Mouse (Mus musculus) CH12.LX (cell line): Measurements from ENCODE around the gene Eno4. TPM values are rescaled to one million over a fixed set of nuclear protein-coding genes. Genes with fewer than 3 reads are reported as not detected.

Experiments used
- DNase-seq: peaks from one replicate; pipeline ENCODE4 v3.0.0-alpha.2; 2013; ENCODE audit errors: extremely low read depth
- H3K27ac ChIP-seq: 2 replicates; pipeline ENCODE4 v1.5.1; 2012; ENCODE audit warnings: low read depth, mild to moderate bottlenecking, control low read depth, moderate library complexity; ENCODE audit not compliant: insufficient read depth
- H3K27me3 ChIP-seq: replicated peaks from 2 replicates; pipeline ENCODE3; 2012; ENCODE audit warnings: inconsistent platforms
- H3K36me3 ChIP-seq, 2 experiments: replicated peaks in 1 of 2; 2 replicates each; pipeline versions ENCODE3 to v1.6.1; 2012; ENCODE audit warnings: inconsistent platforms in 1 of 2, low read length in 1 of 2, mild to moderate bottlenecking in 1 of 2, mixed read lengths in 1 of 2, moderate library complexity in 1 of 2; ENCODE audit not compliant: control insufficient read depth in 1 of 2, insufficient read depth in 1 of 2
- H3K4me1 ChIP-seq, 2 experiments: 2 replicates each; pipeline ENCODE4 v1.6.1; 2012; ENCODE audit warnings: inconsistent platforms in 1 of 2, moderate library complexity in 1 of 2; ENCODE audit not compliant: insufficient read depth in 2 of 2, control insufficient read depth in 1 of 2
- H3K4me2 ChIP-seq: 2 replicates; pipeline ENCODE4 v1.6.1; 2012; ENCODE audit warnings: low read depth, mild to moderate bottlenecking, control low read depth; ENCODE audit not compliant: poor library complexity, insufficient read depth, severe bottlenecking
- H3K4me3 ChIP-seq, 3 experiments: fragments of 150-350 bp in 1 of 3; sonication (generic) in 1 of 3; replicated peaks in 1 of 3; 2 replicates each; pipeline versions ENCODE3 to v1.5.1; 2011 to 2012; ENCODE audit warnings: low read depth in 2 of 3, low read length in 2 of 3, mild to moderate bottlenecking in 2 of 3, moderate library complexity in 2 of 3, control low read depth in 1 of 3, improper control_type of control experiment in 1 of 3, inconsistent platforms in 1 of 3, mixed read lengths in 1 of 3; ENCODE audit not compliant: poor library complexity in 1 of 3
- H3K79me2 ChIP-seq: replicated peaks from 2 replicates; pipeline ENCODE4 v1.6.1; 2012; ENCODE audit warnings: mild to moderate bottlenecking, moderate library complexity; ENCODE audit not compliant: control insufficient read depth, poor library complexity, insufficient read depth, severe bottlenecking; ENCODE audit errors: extremely low read depth
- H3K9ac ChIP-seq: 2 replicates; pipeline ENCODE4 v1.6.1; 2012; ENCODE audit warnings: low read depth, mild to moderate bottlenecking, control low read depth, moderate library complexity; ENCODE audit not compliant: insufficient read depth
- H3K9me3 ChIP-seq: replicated peaks from 2 replicates; pipeline ENCODE3; 2012; ENCODE audit warnings: low read length, inconsistent platforms, mixed read lengths
- BHLHE40 ChIP-seq: IDR thresholded peaks from 2 replicates; pipeline ENCODE4 v1.6.1; 2011; ENCODE audit warnings: mild to moderate bottlenecking, low read depth, low read length, improper control_type of control experiment
- CHD2 ChIP-seq: IDR thresholded peaks from 2 replicates; pipeline ENCODE4 v1.6.1; 2011; ENCODE audit warnings: low read length, improper control_type of control experiment
- E2F4 ChIP-seq: IDR thresholded peaks from 2 replicates; pipeline ENCODE4 v1.6.1; 2011; ENCODE audit warnings: low read depth, low read length, improper control_type of control experiment; ENCODE audit not compliant: insufficient replicate concordance
- ELF1 ChIP-seq: IDR thresholded peaks from 2 replicates; pipeline ENCODE4 v1.6.1; 2014; ENCODE audit warnings: low read depth, mild to moderate bottlenecking, inconsistent platforms, low read length, improper control_type of control experiment
- ETS1 ChIP-seq: conservative IDR thresholded peaks from 2 replicates; pipeline ENCODE4 v1.6.1; 2012; ENCODE audit warnings: low read depth, mild to moderate bottlenecking, inconsistent platforms, low read length, improper control_type of control experiment, moderate library complexity
- GABPA ChIP-seq: IDR thresholded peaks from 2 replicates; pipeline ENCODE4 v1.6.1; 2012; ENCODE audit warnings: low read depth, low read length, improper control_type of control experiment, inconsistent platforms; ENCODE audit not compliant: insufficient replicate concordance
- IRF4 ChIP-seq: IDR thresholded peaks from 2 replicates; pipeline ENCODE4 v1.6.1; 2014; ENCODE audit warnings: low read depth, mild to moderate bottlenecking, inconsistent platforms, low read length, improper control_type of control experiment
- KAT2A ChIP-seq: IDR thresholded peaks from 2 replicates; pipeline ENCODE4 v1.6.1; 2012; ENCODE audit warnings: low read length, improper control_type of control experiment, inconsistent platforms; ENCODE audit not compliant: insufficient replicate concordance
- MAFK ChIP-seq: IDR thresholded peaks from 2 replicates; pipeline ENCODE4 v1.6.1; 2011; ENCODE audit warnings: low read length, improper control_type of control experiment; ENCODE audit not compliant: insufficient replicate concordance
- MAX ChIP-seq: IDR thresholded peaks from 2 replicates; pipeline ENCODE4 v1.6.1; 2011; ENCODE audit warnings: low read length, improper control_type of control experiment
- MAZ ChIP-seq: IDR thresholded peaks from 2 replicates; pipeline ENCODE4 v1.6.1; 2012; ENCODE audit warnings: low read depth, mild to moderate bottlenecking, inconsistent platforms, low read length, improper control_type of control experiment, moderate library complexity
- MYC ChIP-seq: IDR thresholded peaks from 2 replicates; pipeline ENCODE4 v1.6.1; 2011; ENCODE audit warnings: low read depth, mild to moderate bottlenecking, improper control_type of control experiment, low read length
- NELFE ChIP-seq: IDR thresholded peaks from 2 replicates; pipeline ENCODE4 v1.6.1; 2011; ENCODE audit warnings: low read depth, low read length, improper control_type of control experiment
- NRF1 ChIP-seq: IDR thresholded peaks from 2 replicates; pipeline ENCODE4 v1.6.1; 2014; ENCODE audit warnings: low read depth, mild to moderate bottlenecking, inconsistent platforms, low read length, improper control_type of control experiment, moderate library complexity
- PAX5 ChIP-seq: IDR thresholded peaks from 2 replicates; pipeline ENCODE4 v1.6.1; 2012; ENCODE audit warnings: low read length, inconsistent platforms, mixed read lengths
- POLR2A ChIP-seq: IDR thresholded peaks from 2 replicates; pipeline ENCODE4 v1.6.1; 2011; ENCODE audit warnings: low read depth, mild to moderate bottlenecking, improper control_type of control experiment, low read length
- RAD21 ChIP-seq: IDR thresholded peaks from 2 replicates; pipeline ENCODE4 v1.6.1; 2011; ENCODE audit warnings: low read depth, mild to moderate bottlenecking, low read length, improper control_type of control experiment, moderate library complexity
- SIN3A ChIP-seq: IDR thresholded peaks from 2 replicates; pipeline ENCODE4 v1.6.1; 2012; ENCODE audit warnings: low read length, improper control_type of control experiment, inconsistent platforms
- SMC3 ChIP-seq: IDR thresholded peaks from 2 replicates; pipeline ENCODE4 v1.6.1; 2011; ENCODE audit warnings: low read depth, low read length, improper control_type of control experiment
- TBP ChIP-seq: conservative IDR thresholded peaks from 2 replicates; pipeline ENCODE4 v1.6.1; 2011; ENCODE audit warnings: low read depth, low read length, improper control_type of control experiment
- USF1 ChIP-seq: IDR thresholded peaks from 2 replicates; pipeline ENCODE4 v1.6.1; 2014; ENCODE audit warnings: low read depth, mild to moderate bottlenecking, inconsistent platforms, low read length, improper control_type of control experiment
- ZKSCAN1 ChIP-seq: IDR thresholded peaks from 2 replicates; pipeline ENCODE4 v1.6.1; 2012; ENCODE audit warnings: low read depth, inconsistent platforms, low read length, improper control_type of control experiment, borderline replicate concordance
- ZMIZ1 ChIP-seq: IDR thresholded peaks from 2 replicates; pipeline ENCODE4 v1.6.1; 2012; ENCODE audit warnings: low read depth, mild to moderate bottlenecking, inconsistent platforms, low read length, improper control_type of control experiment
- dilution Hi-C: fragments of 300-500 bp; cut with MboI; formaldehyde crosslinking; loops from 2 replicates; pipeline ENCODE4 v1.14.3; 2020; ENCODE audit warnings: low sequenced_read_pairs; ENCODE audit not compliant: extremely low pct_unique_long_range_greater_than_20kb, extremely low pct_ligation_motif_present
- in situ Hi-C: fragments of 300-500 bp; cut with MboI; formaldehyde crosslinking; loops from 3 replicates; pipeline ENCODE4 v1.14.3; 2019; ENCODE audit warnings: low sequenced_read_pairs, low pct_ligation_motif_present, low pct_unique_long_range_greater_than_20kb, mixed read lengths
- polyA plus RNA-seq: library from polyadenylated mRNA; unstranded; fragments of >175 nt; gene quantifications from 2 replicates; pipeline ENCODE4 v1.2.1, GENCODE M21; 2012; ENCODE audit warnings: low read depth; ENCODE audit not compliant: insufficient read length
- total RNA-seq, 2 experiments: library from RNA; depleted of rRNA; stranded (reverse); fragments of 300-350 nt in 1 of 2; fragments of >200 nt in 1 of 2; gene quantifications; 2 replicates each; pipeline ENCODE4 v1.2.3; 2012 to 2014

Eno4 gene
- total and polyA plus RNA-seq, 3 experiments: 0.25 to 1.6 (median 1.2) TPM

DNA sequence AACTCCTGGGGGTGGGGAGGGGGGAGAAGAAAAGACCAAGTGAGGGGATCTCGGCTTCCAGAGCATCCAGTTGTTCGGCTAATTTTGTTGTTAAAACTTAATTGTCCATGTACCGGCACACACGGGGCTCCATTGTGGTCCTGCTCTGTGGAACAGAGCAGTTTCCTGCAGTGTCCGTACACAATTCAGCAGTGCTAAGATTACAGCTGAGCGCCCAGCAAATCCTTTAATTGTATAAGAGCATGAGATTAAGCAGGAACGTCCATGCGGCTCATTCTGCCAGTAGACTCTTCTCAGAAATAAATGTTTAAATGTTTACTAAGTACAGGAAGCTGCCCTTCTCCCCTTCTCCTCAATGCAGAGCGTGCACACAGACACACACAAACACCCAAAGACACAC lies 38.3 kb downstream of the Eno4 start:
- Histone ChIP-seq H3K4me1 (peaks cover 11 to 51% of the 10 kb centered on the region in 2 experiments), H3K9me3 (no peaks in the 10 kb centered on the region), H3K4me2 (no peak overlapping the region), H3K4me3 (no peak overlapping the region), H3K9ac (no peak overlapping the region), H3K79me2 (no peaks in the 10 kb centered on the region), H3K36me3 (peaks cover 3 to 39% of the 10 kb centered on the region in 2 experiments), H3K27me3 (no peaks in the 10 kb centered on the region), H3K27ac (no peak overlapping the region)
- dilution Hi-C loops: no loop called here
- TF ChIP-seq SIN3A: no peak
- no peak for TF ChIP-seq ZMIZ1
- TF ChIP-seq IRF4: no peak
- TF ChIP-seq SMC3: no peak
- no peak for TF ChIP-seq TBP
- no peak for TF ChIP-seq USF1
- no peak for TF ChIP-seq MAZ
- no peak for TF ChIP-seq RAD21
- TF ChIP-seq PAX5: no peak
- TF ChIP-seq MAFK: no peak
- no peak for TF ChIP-seq KAT2A
- TF ChIP-seq MAX: no peak
- no peak for TF ChIP-seq ZKSCAN1
- TF ChIP-seq MYC: no peak
- TF ChIP-seq NRF1: no peak
- TF ChIP-seq BHLHE40: no peak
- no peak for TF ChIP-seq POLR2A
- no peak for TF ChIP-seq NELFE
- TF ChIP-seq ETS1: no peak
- in situ Hi-C loops: no loop called here
- DNase-seq: no peak

DNA sequence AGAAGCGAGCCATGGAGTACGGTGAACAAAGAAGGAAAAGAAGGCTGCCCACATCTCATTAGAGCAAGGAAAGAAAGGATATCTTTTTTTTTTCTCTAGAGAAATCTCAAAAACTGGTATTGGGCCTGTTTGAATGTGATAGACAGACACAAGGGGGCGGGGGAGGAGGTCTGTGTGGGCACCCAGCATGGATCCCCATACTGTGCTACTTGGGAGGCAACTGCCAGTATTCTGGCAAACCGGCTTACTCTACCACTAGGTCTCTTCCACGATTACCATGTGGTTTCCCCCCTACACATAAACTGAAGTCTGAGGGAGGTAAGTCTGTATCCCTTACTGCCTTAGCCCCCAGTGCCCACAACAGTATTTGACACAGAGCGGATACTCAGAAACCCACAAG lies 59.6 kb downstream of the Eno4 start:
- Histone ChIP-seq H3K4me2 (no peak overlapping the region), H3K27ac (no peak overlapping the region), H3K79me2 (no peaks in the 10 kb centered on the region), H3K36me3 (peaks cover 13 to 70% of the 10 kb centered on the region in 2 experiments), H3K4me1 (peaks cover 0 to 8% of the 10 kb centered on the region in 2 experiments; a peak in 2 of 4 replicates), H3K4me3 (no peak overlapping the region), H3K9me3 (no peaks in the 10 kb centered on the region), H3K9ac (no peak overlapping the region), H3K27me3 (no peaks in the 10 kb centered on the region)
- DNase-seq: no peak
- dilution Hi-C loops: no loop called here
- in situ Hi-C loops: no loop called here
- no peak for TF ChIP-seq ELF1
- no peak for TF ChIP-seq GABPA
- TF ChIP-seq MYC: no peak
- TF ChIP-seq MAFK: no peak
- no peak for TF ChIP-seq USF1
- no peak for TF ChIP-seq CHD2
- no peak for TF ChIP-seq BHLHE40
- no peak for TF ChIP-seq ETS1
- TF ChIP-seq E2F4: no peak
